Mouse (Mus musculus): ENCODE results near the gene Coa7.

Gene Coa7

GRCm38 (mm10) chr4:108380146-108380545 is 52.2 kb downstream of the Coa7 start:
- no peak for DNase-seq (ENCODE audit: low read depth, low spot score)

DNA sequence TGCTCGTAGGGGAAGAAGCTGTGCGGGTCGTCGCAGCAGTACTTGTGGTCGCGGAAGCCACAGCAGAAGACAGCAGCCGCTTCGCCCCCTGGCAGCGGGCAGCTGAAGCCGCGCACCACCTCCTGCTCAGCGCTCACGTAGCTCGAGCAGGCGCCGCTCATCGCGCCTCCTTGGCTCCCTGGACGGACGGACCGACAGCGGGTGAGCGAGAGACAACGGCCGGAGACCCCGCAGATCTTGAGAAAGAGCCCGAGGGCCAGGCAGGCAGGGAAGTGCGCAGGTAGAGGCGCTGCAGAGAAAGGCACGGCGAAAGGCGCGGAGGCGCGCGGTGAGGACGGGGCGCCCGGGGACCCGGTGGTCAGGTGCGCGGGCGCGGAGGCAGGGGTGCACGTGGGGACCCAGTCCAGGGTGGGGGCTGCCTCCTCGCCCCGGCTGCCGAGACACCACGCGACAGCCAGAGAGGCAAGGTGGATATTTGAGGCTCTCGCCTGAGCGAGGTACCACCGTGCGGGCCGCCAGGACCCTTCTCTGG is 55.3 kb downstream of the Coa7 start, which contains the start of gene Shisal2a:
Gene Shisal2a (minus strand): TSS at position 167 of the 532 bp plus-strand sequence.
- no peak for DNase-seq (ENCODE audit: low read depth, low spot score)

- DNase-seq (ENCODE audit: low read depth, low spot score), result no peak
Measured at GRCm38 (mm10) chr4:108386087-108386486, 58.1 kb downstream of the Coa7 start.

DNA sequence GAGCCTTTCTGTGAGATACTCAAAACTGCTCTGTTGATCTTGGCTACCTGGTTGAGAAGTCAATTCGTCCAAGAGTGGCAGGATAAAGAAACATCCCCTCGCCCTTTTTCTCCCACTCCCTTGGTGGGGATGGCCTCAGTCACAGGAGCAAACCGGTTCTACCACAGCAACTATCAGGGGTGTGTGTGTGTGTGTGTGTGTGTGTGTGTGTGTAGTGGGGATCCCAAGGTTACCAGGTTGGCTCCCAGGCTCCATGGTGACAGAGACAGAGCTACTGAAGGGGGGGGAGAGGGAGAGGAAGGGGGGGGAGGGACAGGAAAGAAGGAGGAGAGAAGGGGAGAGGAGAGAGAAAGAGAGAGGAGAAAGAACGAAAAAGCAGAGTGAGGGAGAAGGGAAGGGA is 59.2 kb downstream of the Coa7 start:
- DNase-seq (ENCODE audit: low read depth, low spot score), result no peak

- no peak for DNase-seq (ENCODE audit: low read depth, low spot score)
Measured at GRCm38 (mm10) chr4:108387681-108388253, 59.8 kb downstream of the Coa7 start.

DNA sequence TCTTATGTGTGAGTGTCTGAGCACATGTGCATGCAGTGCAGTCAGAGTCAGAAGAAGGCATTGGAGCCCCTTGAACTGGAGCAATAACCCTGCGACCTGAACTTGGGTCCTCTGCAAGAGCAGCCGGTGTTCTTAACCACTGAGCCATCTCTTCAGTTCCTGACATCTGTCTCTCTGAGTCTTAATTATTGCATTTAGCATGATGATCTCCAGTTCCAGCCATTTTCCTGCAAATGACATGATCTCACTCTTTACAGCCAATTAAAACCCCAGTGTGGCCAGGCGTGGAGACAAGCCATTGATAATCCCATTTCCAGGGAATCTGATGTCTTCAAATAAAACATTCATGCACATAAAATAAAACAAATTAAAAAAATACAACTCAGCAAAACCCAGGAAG is 60.8 kb downstream of the Coa7 start:
- no peak for DNase-seq (ENCODE audit: low read depth, low spot score)

- DNase-seq (ENCODE audit: low read depth, low spot score), result no peak
Measured at GRCm38 (mm10) chr4:108391124-108391523, 63.2 kb downstream of the Coa7 start.
